Mouse (Mus musculus): ENCODE results near the gene Adgrl1. TPM values are rescaled to one million over a fixed set of nuclear protein-coding genes. Genes with fewer than 3 reads are reported as not detected.

Adgrl1 gene
- polyA plus RNA-seq, 1 experiment from 2014 or later, result 8.1 TPM

GRCm38 (mm10) chr8:83935435-83935834 is 35.5 kb downstream of the Adgrl1 start:
- H3K27ac ChIP-seq (ENCODE audit: low read length), result no peak overlapping the region
- H3K4me3 ChIP-seq (ENCODE audit: low read length), result no peak overlapping the region
- H3K9me3 ChIP-seq (ENCODE audit: control insufficient read depth, low read length), result no peaks in the 10 kb centered on the region
- H3K4me2 ChIP-seq (ENCODE audit: low read depth, low read length), result no peak overlapping the region
- no peak for ATAC-seq
- WGBS, result 93% methylated on average over 8 of the region's 8 CpGs
- H3K27me3 ChIP-seq (replicated peaks; ENCODE audit: control insufficient read depth, insufficient read depth, low read length), result no peaks in the 10 kb centered on the region
- peaks cover 8% of the 10 kb centered on the region for H3K36me3 ChIP-seq (ENCODE audit: control insufficient read depth, insufficient read depth, low read length)
- no peak overlapping the region for H3K9ac ChIP-seq (ENCODE audit: low read depth, low read length)
- H3K4me1 ChIP-seq (ENCODE audit: control insufficient read depth, insufficient read depth, low read length), result no peaks in the 10 kb centered on the region

GRCm38 (mm10) chr8:83937645-83938044 is 37.7 kb downstream of the Adgrl1 start:
- 89% methylated on average over 7 of the region's 7 CpGs for WGBS
- ATAC-seq, result no peak
- Histone ChIP-seq H3K4me3 (ENCODE audit: low read length) (no peak overlapping the region), H3K36me3 (ENCODE audit: control insufficient read depth, insufficient read depth, low read length) (peaks cover 6% of the 10 kb centered on the region; the same call in 1 of the 2 replicates), H3K4me1 (ENCODE audit: control insufficient read depth, insufficient read depth, low read length) (no peaks in the 10 kb centered on the region), H3K9ac (ENCODE audit: low read depth, low read length) (no peak overlapping the region), H3K27me3 (replicated peaks; ENCODE audit: control insufficient read depth, insufficient read depth, low read length) (no peaks in the 10 kb centered on the region), H3K9me3 (ENCODE audit: control insufficient read depth, low read length) (no peaks in the 10 kb centered on the region), H3K4me2 (ENCODE audit: low read depth, low read length) (no peak overlapping the region), H3K27ac (ENCODE audit: low read length) (no peak overlapping the region)

DNA sequence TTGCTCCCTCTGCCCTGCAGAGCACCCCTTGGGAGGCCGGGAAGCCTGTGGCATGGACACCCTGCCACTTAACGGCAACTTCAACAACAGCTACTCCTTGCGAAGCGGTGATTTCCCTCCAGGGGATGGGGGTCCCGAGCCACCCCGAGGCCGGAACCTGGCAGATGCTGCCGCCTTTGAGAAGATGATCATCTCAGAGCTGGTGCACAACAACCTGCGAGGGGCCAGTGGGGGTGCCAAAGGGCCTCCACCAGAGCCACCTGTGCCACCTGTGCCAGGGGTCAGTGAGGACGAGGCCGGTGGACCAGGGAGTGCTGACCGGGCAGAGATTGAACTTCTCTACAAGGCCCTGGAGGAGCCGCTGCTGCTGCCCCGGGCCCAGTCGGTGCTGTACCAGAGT is 38.4 kb downstream of the Adgrl1 start:
- H3K9ac ChIP-seq (ENCODE audit: low read depth, low read length), result no peak overlapping the region
- H3K27me3 ChIP-seq (replicated peaks; ENCODE audit: control insufficient read depth, insufficient read depth, low read length), result no peaks in the 10 kb centered on the region
- H3K4me1 ChIP-seq (ENCODE audit: control insufficient read depth, insufficient read depth, low read length), result no peaks in the 10 kb centered on the region
- no peak overlapping the region for H3K4me2 ChIP-seq (ENCODE audit: low read depth, low read length)
- no peak for ATAC-seq
- 92% methylated on average over 15 of the region's 15 CpGs for WGBS
- peaks cover 2% of the 10 kb centered on the region; the same call in 1 of the 2 replicates for H3K36me3 ChIP-seq (ENCODE audit: control insufficient read depth, insufficient read depth, low read length)
- H3K27ac ChIP-seq (ENCODE audit: low read length), result no peak overlapping the region
- no peaks in the 10 kb centered on the region for H3K9me3 ChIP-seq (ENCODE audit: control insufficient read depth, low read length)
- no peak overlapping the region for H3K4me3 ChIP-seq (ENCODE audit: low read length)

GRCm38 (mm10) chr8:83941066-83941677 is 41.3 kb downstream of the Adgrl1 start:
- no peaks in the 10 kb centered on the region for H3K4me1 ChIP-seq (ENCODE audit: control insufficient read depth, insufficient read depth, low read length)

GRCm38 (mm10) chr8:83942446-83942845 is 42.5 kb downstream of the Adgrl1 start:
- Histone ChIP-seq H3K36me3 (ENCODE audit: control insufficient read depth, insufficient read depth, low read length) (no peaks in the 10 kb centered on the region; the same call in 1 of the 2 replicates), H3K27ac (ENCODE audit: low read length) (no peak overlapping the region), H3K4me3 (ENCODE audit: low read length) (no peak overlapping the region), H3K9me3 (ENCODE audit: control insufficient read depth, low read length) (no peaks in the 10 kb centered on the region), H3K27me3 (replicated peaks; ENCODE audit: control insufficient read depth, insufficient read depth, low read length) (no peaks in the 10 kb centered on the region), H3K9ac (ENCODE audit: low read depth, low read length) (no peak overlapping the region), H3K4me1 (ENCODE audit: control insufficient read depth, insufficient read depth, low read length) (no peaks in the 10 kb centered on the region), H3K4me2 (ENCODE audit: low read depth, low read length) (no peak overlapping the region)
- no peak for ATAC-seq
- 81% methylated on average over 1 of the region's 1 CpGs for WGBS

More at GRCm38 (mm10) chr8:83941066-83941677, 41.3 kb downstream of the Adgrl1 start:
- Histone ChIP-seq H3K9ac (ENCODE audit: low read depth, low read length) (no peak overlapping the region), H3K36me3 (ENCODE audit: control insufficient read depth, insufficient read depth, low read length) (no peaks in the 10 kb centered on the region; the same call in 1 of the 2 replicates), H3K27ac (ENCODE audit: low read length) (no peak overlapping the region), H3K4me2 (ENCODE audit: low read depth, low read length) (no peak overlapping the region), H3K4me3 (ENCODE audit: low read length) (no peak overlapping the region), H3K9me3 (ENCODE audit: control insufficient read depth, low read length) (no peaks in the 10 kb centered on the region), H3K27me3 (replicated peaks; ENCODE audit: control insufficient read depth, insufficient read depth, low read length) (no peaks in the 10 kb centered on the region)
- no peak for ATAC-seq
- 71% methylated on average over 6 of the region's 6 CpGs for WGBS

GRCm38 (mm10) chr8:83945540-83945939 is 45.6 kb downstream of the Adgrl1 start:
- H3K4me2 ChIP-seq (ENCODE audit: low read depth, low read length), result no peak overlapping the region
- H3K4me3 ChIP-seq (ENCODE audit: low read length), result no peak overlapping the region
- no peaks in the 10 kb centered on the region for H3K27me3 ChIP-seq (replicated peaks; ENCODE audit: control insufficient read depth, insufficient read depth, low read length)
- no peak overlapping the region for H3K9ac ChIP-seq (ENCODE audit: low read depth, low read length)
- 61% methylated on average over 3 of the region's 3 CpGs for WGBS
- H3K4me1 ChIP-seq (ENCODE audit: control insufficient read depth, insufficient read depth, low read length), result no peaks in the 10 kb centered on the region
- no peak overlapping the region for H3K27ac ChIP-seq (ENCODE audit: low read length)
- no peak for ATAC-seq
- H3K36me3 ChIP-seq (ENCODE audit: control insufficient read depth, insufficient read depth, low read length), result no peaks in the 10 kb centered on the region
- H3K9me3 ChIP-seq (ENCODE audit: control insufficient read depth, low read length), result no peaks in the 10 kb centered on the region

- Histone ChIP-seq H3K4me3 (ENCODE audit: low read length) (peak overlapping the region; percentile 58), H3K4me2 (ENCODE audit: low read depth, low read length) (peak overlapping the region; percentile 47), H3K27me3 (replicated peaks; ENCODE audit: control insufficient read depth, insufficient read depth, low read length) (no peaks in the 10 kb centered on the region), H3K4me1 (ENCODE audit: control insufficient read depth, insufficient read depth, low read length) (peaks cover 10% of the 10 kb centered on the region), H3K36me3 (ENCODE audit: control insufficient read depth, insufficient read depth, low read length) (no peaks in the 10 kb centered on the region), H3K9ac (ENCODE audit: low read depth, low read length) (peak overlapping the region; percentile 67), H3K9me3 (ENCODE audit: control insufficient read depth, low read length) (no peaks in the 10 kb centered on the region), H3K27ac (ENCODE audit: low read length) (peak overlapping the region; percentile 4; the same call in 1 of the 2 replicates)
- 2% methylated on average over 14 of the region's 14 CpGs for WGBS
- ATAC-seq, result no peak
Measured at GRCm38 (mm10) chr8:83954749-83955105, 54.8 kb downstream of the Adgrl1 start.

GRCm38 (mm10) chr8:83955106-83955957 is 55.4 kb downstream of the Adgrl1 start, which contains the start of the genes Gm10644 and Asf1b:
Gene Gm10644, minus strand, starts transcription at chr8:83955205.
Gene Asf1b, plus strand, starts transcription at chr8:83955507.
- Histone ChIP-seq H3K9me3 (ENCODE audit: control insufficient read depth, low read length) (no peaks in the 10 kb centered on the region), H3K36me3 (ENCODE audit: control insufficient read depth, insufficient read depth, low read length) (no peaks in the 10 kb centered on the region), H3K4me3 (ENCODE audit: low read length) (peak within 1 kb of the TSS; percentile 78), H3K4me2 (ENCODE audit: low read depth, low read length) (peak within 1 kb of the TSS; percentile 92), H3K9ac (ENCODE audit: low read depth, low read length) (peak within 1 kb of the TSS; percentile 74), H3K27ac (ENCODE audit: low read length) (peak within 1 kb of the TSS; percentile 4; the same call in 1 of the 2 replicates), H3K27me3 (replicated peaks; ENCODE audit: control insufficient read depth, insufficient read depth, low read length) (no peaks in the 10 kb centered on the region), H3K4me1 (ENCODE audit: control insufficient read depth, insufficient read depth, low read length) (peaks cover 10% of the 10 kb centered on the region)
- under 1% methylated on average over 74 of the region's 75 CpGs for WGBS
- ATAC-seq, result peak; percentile 99

DNA sequence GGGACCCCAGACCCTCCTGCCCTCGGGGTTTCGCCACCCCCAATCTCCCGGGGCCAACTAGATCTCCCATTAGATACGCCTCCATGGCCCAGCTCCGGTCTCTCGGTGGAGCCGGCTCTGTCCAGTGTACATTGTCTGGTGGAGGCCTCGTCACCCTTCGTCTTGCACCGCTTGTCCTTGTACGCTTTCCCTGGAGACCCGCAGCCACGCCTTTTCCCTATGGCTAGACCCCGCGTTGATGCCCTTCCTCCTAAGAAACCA is 56.0 kb downstream of the Adgrl1 start:
- no peaks in the 10 kb centered on the region for H3K9me3 ChIP-seq (ENCODE audit: control insufficient read depth, low read length)
- WGBS, result 2% methylated on average over 15 of the region's 15 CpGs
- H3K4me2 ChIP-seq (ENCODE audit: low read depth, low read length), result peak overlapping the region; percentile 92
- H3K4me1 ChIP-seq (ENCODE audit: control insufficient read depth, insufficient read depth, low read length), result peaks cover 10% of the 10 kb centered on the region
- peak overlapping the region; percentile 74 for H3K9ac ChIP-seq (ENCODE audit: low read depth, low read length)
- ATAC-seq, result no peak
- H3K27ac ChIP-seq (ENCODE audit: low read length), result no peak overlapping the region
- H3K4me3 ChIP-seq (ENCODE audit: low read length), result peak overlapping the region; percentile 78
- H3K27me3 ChIP-seq (replicated peaks; ENCODE audit: control insufficient read depth, insufficient read depth, low read length), result no peaks in the 10 kb centered on the region
- no peaks in the 10 kb centered on the region for H3K36me3 ChIP-seq (ENCODE audit: control insufficient read depth, insufficient read depth, low read length)

All from intestine, embryonic 16.5 days (tissue).